Mouse (Mus musculus) MEL (cell line): ENCODE measurements at regions not wholly inside any gene's neighbourhood (a gene's known extent, or its start where the extent isn't known, plus 50 kb on each side); places are given as distances from the start of the nearest gene placed in this dataset.

ENCODE experiments used
- CTCF ChIP-seq, 3 experiments: IDR thresholded peaks in 2 of 3; conservative IDR thresholded peaks in 1 of 3; 2 replicates each; pipeline ENCODE4 v1.5.1; 2011 to 2012; ENCODE audit warnings: low read length in 3 of 3, low read depth in 2 of 3, mild to moderate bottlenecking in 2 of 3, improper control_type of control experiment in 1 of 3, inconsistent platforms in 1 of 3, mixed read lengths in 1 of 3, moderate library complexity in 1 of 3; ENCODE audit not compliant: control insufficient read depth in 1 of 3, insufficient read depth in 1 of 3, poor library complexity in 1 of 3, severe bottlenecking in 1 of 3
- E2F4 ChIP-seq: IDR thresholded peaks from 2 replicates; pipeline ENCODE4 v1.6.1; 2011; ENCODE audit warnings: low read depth, low read length, improper control_type of control experiment, borderline replicate concordance
- EP300 ChIP-seq, 2 experiments: IDR thresholded peaks; 2 replicates each; pipeline ENCODE4 v1.6.1; 2011; ENCODE audit warnings: improper control_type of control experiment in 2 of 2, low read length in 2 of 2, low read depth in 1 of 2, mild to moderate bottlenecking in 1 of 2
- JUND ChIP-seq: IDR thresholded peaks from 2 replicates; pipeline ENCODE4 v1.6.1; 2011; ENCODE audit warnings: low read depth, mild to moderate bottlenecking, improper control_type of control experiment, low read length
- MXI1 ChIP-seq: IDR thresholded peaks from 2 replicates; pipeline ENCODE4 v1.6.1; 2011; ENCODE audit warnings: mild to moderate bottlenecking, low read depth, low read length, improper control_type of control experiment
- POLR2A ChIP-seq, 2 experiments: IDR thresholded peaks; 2 replicates each; pipeline ENCODE4 v1.6.1; 2011 to 2012; ENCODE audit warnings: low read length in 2 of 2, mild to moderate bottlenecking in 2 of 2, control low read depth in 1 of 2, improper control_type of control experiment in 1 of 2, low read depth in 1 of 2, moderate library complexity in 1 of 2; ENCODE audit not compliant: control insufficient read depth in 1 of 2, insufficient read depth in 1 of 2, poor library complexity in 1 of 2
- USF1 ChIP-seq: IDR thresholded peaks from 2 replicates; pipeline ENCODE4 v1.6.1; 2014; ENCODE audit warnings: low read depth, mild to moderate bottlenecking, inconsistent platforms, low read length, improper control_type of control experiment, moderate library complexity

DNA sequence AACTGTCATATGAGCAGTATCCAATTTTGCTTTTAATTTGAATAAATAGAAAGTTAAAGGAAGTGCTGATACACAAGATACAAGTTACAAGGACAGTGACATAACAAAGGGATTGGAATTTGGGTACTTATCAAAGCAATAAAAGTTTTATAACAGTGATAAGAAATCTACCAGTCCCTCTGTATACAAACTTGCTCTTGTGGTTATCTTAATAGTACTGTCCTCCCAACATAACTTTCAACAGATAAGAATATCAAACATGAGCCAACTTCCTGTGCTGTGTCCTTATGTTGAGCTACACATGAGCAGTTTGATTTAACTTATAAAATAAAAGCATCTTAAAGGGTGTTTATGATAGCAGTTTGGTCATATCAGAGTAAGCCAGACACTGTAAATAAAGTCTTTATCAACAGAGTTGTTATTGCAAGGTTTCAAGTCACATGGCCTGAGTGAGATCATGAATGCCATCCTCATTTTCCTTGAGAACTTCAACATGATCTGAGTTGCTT is 105.5 kb upstream of the Slitrk5 start:
- no peak for TF ChIP-seq CTCF (IDR thresholded peaks at IDR 0.05 in 2 of 3, conservative IDR thresholded peaks at IDR 0.05 in 1 of 3; ENCODE audit: control insufficient read depth in 1 of 3, insufficient read depth in 1 of 3, low read depth in 2 of 3, low read length in 3 of 3, poor library complexity in 1 of 3, severe bottlenecking in 1 of 3)
- no peak for TF ChIP-seq POLR2A (IDR thresholded peaks at IDR 0.05; ENCODE audit: control insufficient read depth in 1 of 2, insufficient read depth in 1 of 2, low read depth in 1 of 2, low read length in 2 of 2, poor library complexity in 1 of 2)
- TF ChIP-seq JUND, result no peak
- TF ChIP-seq E2F4, result no peak
- peak; percentile 48; the same call in 1 of the 2 replicates for TF ChIP-seq MXI1
- TF ChIP-seq EP300 (IDR thresholded peaks at IDR 0.05; ENCODE audit: low read depth in 1 of 2, low read length in 2 of 2), result peak; percentile 90 to 94
- TF ChIP-seq USF1, result peak; percentile 84
